Mouse (Mus musculus) forebrain, postnatal 0 days (tissue): ENCODE data around the gene Cacna1h. TPM values are rescaled to one million over a fixed set of nuclear protein-coding genes. Genes with fewer than 3 reads are reported as not detected.
A peak's percentile ranks its signal among the peaks of the same experiment; 100 is the strongest.

Experiments
- ATAC-seq: fragments of 200-750 bp; cut with Nextera tagmentation; 2 replicates; pipeline ENCODE4 v1.8.0; 2017; ENCODE audit warnings: mild to moderate bottlenecking, moderate library complexity
- DNase-seq: peaks from one replicate; pipeline ENCODE4 v3.0.0-alpha.2; 2015
- H3K27ac ChIP-seq: fragments of 300-500 bp; sonication (generic); 2 replicates; pipeline ENCODE4 v1.5.1; 2014; ENCODE audit warnings: low read depth, mild to moderate bottlenecking, antibody characterized with exemption, low read length, moderate library complexity, mixed read lengths
- H3K27me3 ChIP-seq: fragments of 300-500 bp; sonication (generic); 2 replicates; pipeline ENCODE4 v1.6.1; 2014; ENCODE audit warnings: mild to moderate bottlenecking, low read length, mixed read lengths; ENCODE audit not compliant: insufficient read depth
- H3K36me3 ChIP-seq: fragments of 300-500 bp; sonication (generic); 2 replicates; pipeline ENCODE4 v1.6.1; 2014; ENCODE audit warnings: mild to moderate bottlenecking, moderate library complexity; ENCODE audit not compliant: insufficient read depth
- H3K4me1 ChIP-seq: fragments of 300-500 bp; sonication (generic); 2 replicates; pipeline ENCODE4 v1.6.1; 2014; ENCODE audit warnings: antibody characterized with exemption; ENCODE audit not compliant: insufficient read depth
- H3K4me2 ChIP-seq: fragments of 300-500 bp; sonication (generic); 2 replicates; pipeline ENCODE4 v1.6.1; 2014; ENCODE audit warnings: low read depth, mild to moderate bottlenecking, moderate library complexity
- H3K4me3 ChIP-seq: fragments of 300-500 bp; sonication (generic); 2 replicates; pipeline ENCODE4 v1.5.1; 2014; ENCODE audit warnings: low read depth, low read length, mixed read lengths
- H3K9ac ChIP-seq: fragments of 300-500 bp; sonication (generic); 2 replicates; pipeline ENCODE4 v1.6.1; 2014; ENCODE audit warnings: mild to moderate bottlenecking
- H3K9me3 ChIP-seq: fragments of 300-500 bp; sonication (generic); 2 replicates; pipeline ENCODE4 v1.6.1; 2016; ENCODE audit warnings: low read length
- CTCF ChIP-seq: sonication (generic); IDR thresholded peaks from 2 replicates; pipeline ENCODE4 v1.5.1; 2016; ENCODE audit warnings: antibody characterized with exemption, control low read depth, low read depth
- WGBS: fragments of 180-500 bp; shearing (Covaris S2); extraction: QIAGEN DNeasy Blood & Tissue Kit; methylation state at CpG from one replicate; pipeline ENCODE4 v1.1.7; 2014; 5-methylcytosine and 5-hydroxymethylcytosine counted together
- polyA plus RNA-seq: library from polyadenylated mRNA; unstranded; fragments of >200 nt; fragmentation: Nextera tagmentation; extraction: Ambion mirVana; gene quantifications from 2 replicates; pipeline ENCODE4 v1.2.1, GENCODE M21; 2015
- total RNA-seq: library from RNA; depleted of rRNA; stranded (reverse); fragments of >200 nt; gene quantifications from 2 replicates; pipeline ENCODE4 v1.2.3, GENCODE M21; 2014

Gene Cacna1h
- total and polyA plus RNA-seq, 2 experiments from 2014 or later, result 8.1 to 149 TPM

DNA sequence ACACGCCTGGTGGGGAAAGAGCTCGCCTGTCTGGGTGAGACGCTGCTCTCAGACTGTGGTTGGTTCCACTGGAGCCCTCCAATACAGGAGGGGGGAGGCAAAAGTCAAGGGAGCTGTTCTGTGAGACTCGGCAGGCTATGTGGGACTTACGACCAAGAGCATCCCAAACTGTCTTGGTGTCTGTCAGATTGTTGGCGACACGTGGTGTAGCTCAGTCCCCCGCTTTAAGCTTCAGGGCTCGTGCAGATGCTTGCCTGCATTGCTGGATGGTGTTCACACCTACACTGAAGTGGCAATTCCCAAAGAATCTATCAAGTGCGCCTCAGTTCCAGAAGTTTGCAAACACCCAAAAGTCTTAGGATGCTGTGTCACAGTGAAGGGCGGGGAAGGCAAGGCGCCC is 14.3 kb upstream of the Cacna1h start:
- ATAC-seq (no peak), DNase-seq (no peak)
- Histone ChIP-seq H3K9me3 (no peaks in the 10 kb centered on the region), H3K4me2 (no peak overlapping the region), H3K27me3 (no peaks in the 10 kb centered on the region), H3K27ac (no peak overlapping the region), H3K9ac (no peak overlapping the region), H3K36me3 (no peaks in the 10 kb centered on the region), H3K4me3 (no peak overlapping the region), H3K4me1 (no peaks in the 10 kb centered on the region)
- WGBS, result 79% methylated on average over 12 of the region's 12 CpGs
- no peak for TF ChIP-seq CTCF

DNA sequence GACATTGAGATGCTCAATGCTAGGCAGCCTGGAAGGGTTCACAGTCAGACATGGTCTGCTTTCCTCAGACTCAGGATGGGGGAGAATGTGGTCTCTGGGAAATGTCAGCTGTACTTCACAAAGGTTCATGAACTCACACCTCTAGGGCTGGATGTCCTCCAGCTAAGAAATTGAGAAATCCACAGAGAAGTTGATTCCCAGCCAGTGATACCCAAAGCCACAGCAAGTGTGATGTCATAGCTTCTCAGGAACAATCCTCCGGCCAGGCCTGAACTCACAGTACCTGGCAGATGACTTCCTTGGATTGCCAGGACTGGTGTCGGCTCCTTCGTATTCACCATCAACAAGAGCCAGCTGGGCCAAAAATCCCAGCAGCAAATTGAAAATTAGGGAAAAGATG is 12.3 kb upstream of the Cacna1h start:
- H3K27me3 ChIP-seq, result no peaks in the 10 kb centered on the region
- TF ChIP-seq CTCF, result no peak
- WGBS, result 54% methylated on average over 3 of the region's 3 CpGs
- H3K9me3 ChIP-seq, result no peaks in the 10 kb centered on the region
- H3K9ac ChIP-seq, result no peak overlapping the region
- H3K36me3 ChIP-seq, result no peaks in the 10 kb centered on the region
- no peak overlapping the region for H3K4me2 ChIP-seq
- no peak overlapping the region for H3K27ac ChIP-seq
- ATAC-seq (no peak), DNase-seq (no peak)
- H3K4me3 ChIP-seq, result no peak overlapping the region
- no peaks in the 10 kb centered on the region for H3K4me1 ChIP-seq

DNA sequence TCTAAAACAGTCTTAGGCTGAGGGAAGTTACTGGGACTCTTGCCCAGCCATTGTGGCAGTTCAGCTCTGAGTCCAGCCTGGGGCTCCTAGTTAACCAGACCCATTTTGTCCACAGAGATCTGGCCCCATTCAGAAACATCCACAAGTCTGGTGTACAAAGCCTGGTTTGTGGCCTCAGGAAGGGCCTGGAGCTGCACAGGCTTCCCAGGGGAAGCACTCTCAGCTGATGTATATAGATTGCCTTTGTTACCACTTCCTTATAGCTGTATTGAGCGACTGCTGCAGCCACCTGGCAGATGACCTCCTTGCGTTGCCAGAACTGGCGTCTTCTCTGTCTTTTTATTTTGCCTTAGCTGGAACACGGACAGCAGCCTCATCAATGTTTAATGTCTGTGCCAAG is 11.5 kb upstream of the Cacna1h start:
- H3K27ac ChIP-seq, result no peak overlapping the region
- H3K9ac ChIP-seq, result no peak overlapping the region
- H3K36me3 ChIP-seq, result no peaks in the 10 kb centered on the region
- WGBS, result 51% methylated on average over 4 of the region's 4 CpGs
- H3K4me2 ChIP-seq, result no peak overlapping the region
- TF ChIP-seq CTCF, result no peak
- H3K27me3 ChIP-seq, result no peaks in the 10 kb centered on the region
- H3K4me1 ChIP-seq, result no peaks in the 10 kb centered on the region
- no peaks in the 10 kb centered on the region for H3K9me3 ChIP-seq
- no peak overlapping the region for H3K4me3 ChIP-seq
- no peak for DNase-seq
- ATAC-seq, result no peak

DNA sequence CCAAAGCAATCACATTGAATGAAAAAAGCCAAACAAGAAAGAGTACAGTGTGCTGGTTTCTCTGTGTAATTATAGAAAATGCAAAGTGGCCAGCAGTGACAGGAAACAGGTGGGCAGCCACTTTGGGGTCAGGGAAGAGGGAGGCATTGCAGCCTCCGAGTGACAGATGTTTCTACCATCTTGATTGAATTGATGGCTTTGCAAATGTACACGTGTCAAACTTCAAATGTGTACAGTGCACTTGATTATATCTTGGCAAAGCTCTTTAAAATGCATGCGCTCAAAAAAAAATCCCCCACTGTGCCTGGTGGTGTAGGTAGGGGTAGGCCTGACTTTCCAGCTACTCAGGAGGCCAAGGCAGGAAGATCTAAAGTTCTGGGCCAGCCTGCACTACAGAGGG is 9.3 kb upstream of the Cacna1h start:
- TF ChIP-seq CTCF, result no peak
- Histone ChIP-seq H3K9me3 (no peaks in the 10 kb centered on the region), H3K4me2 (no peak overlapping the region), H3K27ac (no peak overlapping the region), H3K36me3 (no peaks in the 10 kb centered on the region), H3K4me3 (no peak overlapping the region), H3K9ac (no peak overlapping the region), H3K4me1 (no peaks in the 10 kb centered on the region), H3K27me3 (no peaks in the 10 kb centered on the region)
- ATAC-seq, result no peak
- no peak for DNase-seq
- WGBS, result 60% methylated on average over 3 of the region's 3 CpGs

DNA sequence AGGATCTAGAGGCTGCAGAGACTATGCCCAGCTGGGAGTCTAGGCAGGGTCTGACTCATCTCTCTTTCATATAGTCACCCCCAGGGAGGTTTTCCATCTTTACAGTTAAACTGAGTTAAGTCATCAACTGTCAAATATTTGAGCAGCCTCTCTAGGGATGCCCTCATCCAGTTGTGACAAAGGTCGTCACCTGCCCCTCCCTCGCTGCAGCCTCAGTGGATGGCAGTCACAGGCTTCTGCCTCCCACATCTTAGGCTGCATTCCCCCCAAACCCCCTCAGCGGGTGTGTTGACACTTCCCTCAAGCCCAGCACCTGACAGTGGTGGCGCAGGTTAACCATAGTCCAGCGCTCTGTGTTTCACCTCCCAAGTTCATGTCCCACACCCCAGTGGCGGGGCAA is 7.8 kb upstream of the Cacna1h start:
- DNase-seq, result no peak
- H3K4me2 ChIP-seq, result no peak overlapping the region
- no peak overlapping the region for H3K9ac ChIP-seq
- no peak overlapping the region for H3K27ac ChIP-seq
- H3K4me1 ChIP-seq, result no peaks in the 10 kb centered on the region
- ATAC-seq, result no peak
- no peaks in the 10 kb centered on the region for H3K36me3 ChIP-seq
- no peak overlapping the region for H3K4me3 ChIP-seq
- 84% methylated on average over 6 of the region's 6 CpGs for WGBS
- no peak for TF ChIP-seq CTCF
- H3K27me3 ChIP-seq, result no peaks in the 10 kb centered on the region
- H3K9me3 ChIP-seq, result no peaks in the 10 kb centered on the region

DNA sequence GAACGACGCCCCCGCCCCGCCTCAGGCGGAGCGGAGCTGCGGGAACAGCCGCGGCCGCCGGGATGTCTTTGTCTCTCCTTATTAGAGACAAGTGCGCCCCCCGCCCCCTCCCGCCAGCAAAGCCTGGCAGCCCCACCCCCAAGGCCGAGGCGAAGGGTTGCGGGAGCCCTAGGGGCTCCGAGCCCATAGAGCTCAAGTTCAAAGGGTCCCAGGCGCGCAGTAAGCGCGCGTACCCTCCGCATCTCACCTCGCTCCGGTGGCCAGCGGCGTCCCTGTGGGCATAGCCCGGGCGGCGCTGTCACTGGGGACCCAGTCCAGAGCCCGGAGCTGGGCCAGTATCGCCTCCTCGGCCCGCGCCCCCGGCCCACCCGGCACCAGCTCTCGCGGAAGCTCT is 363 bp downstream of the Cacna1h start:
- peak; percentile 73 for DNase-seq

DNA sequence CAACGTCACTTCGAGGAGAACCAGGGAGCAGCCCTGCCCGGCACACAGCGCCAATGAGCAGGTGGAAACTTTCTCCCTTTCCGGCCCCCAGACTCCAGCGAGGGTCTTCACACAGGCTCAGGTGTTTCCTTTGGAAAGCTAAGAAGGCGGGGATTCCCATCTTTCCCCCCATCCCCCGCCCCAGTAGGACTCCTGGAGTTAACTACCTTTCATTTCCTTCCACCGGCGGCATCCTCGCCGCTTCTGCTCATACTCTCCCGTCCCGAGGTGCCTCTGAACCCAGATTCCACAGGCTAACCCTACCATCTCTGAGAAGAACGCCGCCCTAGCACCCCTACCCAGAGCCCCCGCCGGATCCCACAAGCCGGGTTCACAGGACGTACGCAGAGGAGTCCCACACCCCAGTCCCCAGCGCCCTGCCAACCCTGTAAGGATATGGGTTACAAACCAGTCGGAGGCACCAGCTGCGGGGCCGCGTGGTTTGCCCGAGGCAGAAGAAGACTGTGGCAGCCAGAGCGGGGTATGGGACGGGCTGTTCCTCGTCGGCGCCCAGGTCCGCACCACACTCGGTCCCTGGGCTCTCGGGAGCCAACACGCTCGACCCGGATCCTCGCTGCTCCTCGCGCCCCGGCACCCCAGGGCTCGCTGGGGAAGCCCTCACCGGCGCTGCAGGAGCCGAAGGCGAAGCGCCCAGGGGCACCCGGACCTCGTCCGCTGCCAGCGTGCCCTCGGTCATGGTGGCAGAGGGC is 976 bp downstream of the Cacna1h start:
- H3K4me3 ChIP-seq, result peak overlapping the region; percentile 84
- no peaks in the 10 kb centered on the region for H3K27me3 ChIP-seq
- no peaks in the 10 kb centered on the region for H3K9me3 ChIP-seq
- ATAC-seq, result peak; percentile 12; the same call in 1 of the 2 replicates
- H3K4me2 ChIP-seq, result peak overlapping the region; percentile 78
- no peak; the same call in 1 of the 2 replicates for TF ChIP-seq CTCF
- H3K9ac ChIP-seq, result peak overlapping the region; percentile 86
- H3K4me1 ChIP-seq, result peaks cover 7% of the 10 kb centered on the region
- DNase-seq, result peak; percentile 62
- peak overlapping the region; percentile 84 for H3K27ac ChIP-seq
- 4% methylated on average over 52 of the region's 53 CpGs for WGBS
- H3K36me3 ChIP-seq, result no peaks in the 10 kb centered on the region

More for the DNA sequence above, 363 bp downstream of the Cacna1h start:
- Histone ChIP-seq H3K4me2 (peak overlapping the region; percentile 78), H3K27ac (peak overlapping the region; percentile 84), H3K27me3 (no peaks in the 10 kb centered on the region), H3K36me3 (no peaks in the 10 kb centered on the region), H3K4me3 (peak overlapping the region; percentile 84), H3K4me1 (peaks cover 7% of the 10 kb centered on the region), H3K9ac (peak overlapping the region; percentile 86), H3K9me3 (no peaks in the 10 kb centered on the region)
- ATAC-seq, result peak; percentile 56
- TF ChIP-seq CTCF, result no peak; the same call in 1 of the 2 replicates
- 2% methylated on average over 38 of the region's 40 CpGs for WGBS
